Mouse (Mus musculus): ENCODE results near the gene Sync.
A peak's percentile ranks its signal among the peaks of the same experiment; 100 is the strongest.

Sync gene

GRCm38 (mm10) chr4:129282786-129283185 lies 4.6 kb upstream of the Sync start:
- no peak for DNase-seq (ENCODE audit: low read depth, low spot score)
- Histone ChIP-seq H3K27me3 (ENCODE audit: control insufficient read depth, insufficient read depth, low read length, poor library complexity, severe bottlenecking) (no peaks in the 10 kb centered on the region; the same call in 1 of the 2 replicates), H3K36me3 (ENCODE audit: control insufficient read depth, insufficient read depth, low read length, poor library complexity, severe bottlenecking) (no peaks in the 10 kb centered on the region)

- DNase-seq (ENCODE audit: low read depth, low spot score): no peak
- Histone ChIP-seq H3K36me3 (ENCODE audit: control insufficient read depth, insufficient read depth, low read length, poor library complexity, severe bottlenecking) (no peaks in the 10 kb centered on the region), H3K27me3 (ENCODE audit: control insufficient read depth, insufficient read depth, low read length, poor library complexity, severe bottlenecking) (no peaks in the 10 kb centered on the region; the same call in 1 of the 2 replicates)
These were observed 4.2 kb upstream of the Sync start for GRCm38 (mm10) chr4:129283226-129283625.

GRCm38 (mm10) chr4:129284685-129285084 lies 2.7 kb upstream of the Sync start:
- no peak for DNase-seq (ENCODE audit: low read depth, low spot score)
- no peaks in the 10 kb centered on the region; the same call in 1 of the 2 replicates for H3K27me3 ChIP-seq (ENCODE audit: control insufficient read depth, insufficient read depth, low read length, poor library complexity, severe bottlenecking)

GRCm38 (mm10) chr4:129286001-129286682 lies 1.3 kb upstream of the Sync start:
- H3K27me3 ChIP-seq (ENCODE audit: control insufficient read depth, insufficient read depth, low read length, poor library complexity, severe bottlenecking): no peaks in the 10 kb centered on the region; the same call in 1 of the 2 replicates
- peak; percentile 30 for DNase-seq (ENCODE audit: low read depth, low spot score)
- no peaks in the 10 kb centered on the region for H3K36me3 ChIP-seq (ENCODE audit: control insufficient read depth, insufficient read depth, low read length, poor library complexity, severe bottlenecking)

More at GRCm38 (mm10) chr4:129284685-129285084, 2.7 kb upstream of the Sync start:
- no peaks in the 10 kb centered on the region for H3K36me3 ChIP-seq (ENCODE audit: control insufficient read depth, insufficient read depth, low read length, poor library complexity, severe bottlenecking)

GRCm38 (mm10) chr4:129286683-129287471 lies 540 bp upstream of the Sync start:
- DNase-seq (ENCODE audit: low read depth, low spot score): peak; percentile 37
- H3K27me3 ChIP-seq (ENCODE audit: control insufficient read depth, insufficient read depth, low read length, poor library complexity, severe bottlenecking): no peaks in the 10 kb centered on the region; the same call in 1 of the 2 replicates
- no peaks in the 10 kb centered on the region for H3K36me3 ChIP-seq (ENCODE audit: control insufficient read depth, insufficient read depth, low read length, poor library complexity, severe bottlenecking)

GRCm38 (mm10) chr4:129288067-129288466 lies 650 bp downstream of the Sync start:
- Histone ChIP-seq H3K27me3 (ENCODE audit: control insufficient read depth, insufficient read depth, low read length, poor library complexity, severe bottlenecking) (no peaks in the 10 kb centered on the region; the same call in 1 of the 2 replicates), H3K36me3 (ENCODE audit: control insufficient read depth, insufficient read depth, low read length, poor library complexity, severe bottlenecking) (no peaks in the 10 kb centered on the region)
- DNase-seq (ENCODE audit: low read depth, low spot score): no peak

GRCm38 (mm10) chr4:129289671-129290070 lies 2.3 kb downstream of the Sync start:
- no peak for DNase-seq (ENCODE audit: low read depth, low spot score)
- Histone ChIP-seq H3K27me3 (ENCODE audit: control insufficient read depth, insufficient read depth, low read length, poor library complexity, severe bottlenecking) (no peaks in the 10 kb centered on the region; the same call in 1 of the 2 replicates), H3K36me3 (ENCODE audit: control insufficient read depth, insufficient read depth, low read length, poor library complexity, severe bottlenecking) (no peaks in the 10 kb centered on the region)

- no peak for DNase-seq (ENCODE audit: low read depth, low spot score)
- Histone ChIP-seq H3K36me3 (ENCODE audit: control insufficient read depth, insufficient read depth, low read length, poor library complexity, severe bottlenecking) (no peaks in the 10 kb centered on the region), H3K27me3 (ENCODE audit: control insufficient read depth, insufficient read depth, low read length, poor library complexity, severe bottlenecking) (no peaks in the 10 kb centered on the region)
These were observed 5.4 kb downstream of the Sync start for GRCm38 (mm10) chr4:129292831-129293230.

GRCm38 (mm10) chr4:129293702-129294101 lies 6.3 kb downstream of the Sync start:
- no peaks in the 10 kb centered on the region for H3K27me3 ChIP-seq (ENCODE audit: control insufficient read depth, insufficient read depth, low read length, poor library complexity, severe bottlenecking)
- no peak for DNase-seq (ENCODE audit: low read depth, low spot score)
- H3K36me3 ChIP-seq (ENCODE audit: control insufficient read depth, insufficient read depth, low read length, poor library complexity, severe bottlenecking): no peaks in the 10 kb centered on the region

GRCm38 (mm10) chr4:129295188-129295587 lies 7.8 kb downstream of the Sync start:
- H3K27me3 ChIP-seq (ENCODE audit: control insufficient read depth, insufficient read depth, low read length, poor library complexity, severe bottlenecking): no peaks in the 10 kb centered on the region

GRCm38 (mm10) chr4:129296066-129296465 lies 8.6 kb downstream of the Sync start:
- H3K36me3 ChIP-seq (ENCODE audit: control insufficient read depth, insufficient read depth, low read length, poor library complexity, severe bottlenecking): no peaks in the 10 kb centered on the region
- no peak for DNase-seq (ENCODE audit: low read depth, low spot score)
- no peaks in the 10 kb centered on the region for H3K27me3 ChIP-seq (ENCODE audit: control insufficient read depth, insufficient read depth, low read length, poor library complexity, severe bottlenecking)

More at GRCm38 (mm10) chr4:129295188-129295587, 7.8 kb downstream of the Sync start:
- DNase-seq (ENCODE audit: low read depth, low spot score): no peak
- H3K36me3 ChIP-seq (ENCODE audit: control insufficient read depth, insufficient read depth, low read length, poor library complexity, severe bottlenecking): no peaks in the 10 kb centered on the region

- DNase-seq (ENCODE audit: low read depth, low spot score): no peak
- Histone ChIP-seq H3K36me3 (ENCODE audit: control insufficient read depth, insufficient read depth, low read length, poor library complexity, severe bottlenecking) (no peaks in the 10 kb centered on the region), H3K27me3 (ENCODE audit: control insufficient read depth, insufficient read depth, low read length, poor library complexity, severe bottlenecking) (no peaks in the 10 kb centered on the region)
These were observed 10.3 kb downstream of the Sync start for GRCm38 (mm10) chr4:129297724-129298123.

GRCm38 (mm10) chr4:129299121-129299520 lies 11.7 kb downstream of the Sync start:
- Histone ChIP-seq H3K27me3 (ENCODE audit: control insufficient read depth, insufficient read depth, low read length, poor library complexity, severe bottlenecking) (no peaks in the 10 kb centered on the region), H3K36me3 (ENCODE audit: control insufficient read depth, insufficient read depth, low read length, poor library complexity, severe bottlenecking) (no peaks in the 10 kb centered on the region)
- no peak for DNase-seq (ENCODE audit: low read depth, low spot score)

GRCm38 (mm10) chr4:129303401-129303800 lies 16.0 kb downstream of the Sync start:
- no peaks in the 10 kb centered on the region for H3K27me3 ChIP-seq (ENCODE audit: control insufficient read depth, insufficient read depth, low read length, poor library complexity, severe bottlenecking)
- 0 out of 2 replicates have a peak, but pooled peaks cover 5% of the 10 kb centered on the region for H3K36me3 ChIP-seq (ENCODE audit: control insufficient read depth, insufficient read depth, low read length, poor library complexity, severe bottlenecking)
- no peak for DNase-seq (ENCODE audit: low read depth, low spot score)

- Histone ChIP-seq H3K36me3 (ENCODE audit: control insufficient read depth, insufficient read depth, low read length, poor library complexity, severe bottlenecking) (0 out of 2 replicates have a peak, but pooled peaks cover 5% of the 10 kb centered on the region), H3K27me3 (ENCODE audit: control insufficient read depth, insufficient read depth, low read length, poor library complexity, severe bottlenecking) (no peaks in the 10 kb centered on the region)
- no peak for DNase-seq (ENCODE audit: low read depth, low spot score)
These were observed 16.4 kb downstream of the Sync start for GRCm38 (mm10) chr4:129303816-129304215.

Measured in splenic B cell, adult 2 months (primary cell).